Mouse (Mus musculus): ENCODE measurements around the gene Arhgef10l.

Arhgef10l gene

DNA sequence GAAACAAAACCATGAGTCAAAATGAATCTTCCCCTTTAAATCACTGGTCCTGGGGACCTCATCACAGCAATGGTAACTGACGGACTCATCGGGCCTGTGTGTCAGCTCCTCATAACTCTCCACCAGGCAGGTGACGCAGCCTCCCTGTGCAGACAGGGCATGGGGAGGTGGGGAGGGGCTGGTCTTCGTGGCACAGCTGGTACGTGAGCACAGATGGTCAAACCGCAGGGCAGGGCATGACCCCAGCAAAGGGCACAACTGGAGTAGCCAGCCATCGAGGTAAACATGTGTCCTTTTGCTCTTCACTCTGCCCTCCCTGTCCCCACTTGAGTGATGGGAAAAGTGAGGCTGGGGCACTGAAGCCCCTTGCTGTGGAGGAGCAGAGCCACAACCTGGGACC lies 59.0 kb downstream of the Arhgef10l start:
- CTCF ChIA-PET: no interaction called here

DNA sequence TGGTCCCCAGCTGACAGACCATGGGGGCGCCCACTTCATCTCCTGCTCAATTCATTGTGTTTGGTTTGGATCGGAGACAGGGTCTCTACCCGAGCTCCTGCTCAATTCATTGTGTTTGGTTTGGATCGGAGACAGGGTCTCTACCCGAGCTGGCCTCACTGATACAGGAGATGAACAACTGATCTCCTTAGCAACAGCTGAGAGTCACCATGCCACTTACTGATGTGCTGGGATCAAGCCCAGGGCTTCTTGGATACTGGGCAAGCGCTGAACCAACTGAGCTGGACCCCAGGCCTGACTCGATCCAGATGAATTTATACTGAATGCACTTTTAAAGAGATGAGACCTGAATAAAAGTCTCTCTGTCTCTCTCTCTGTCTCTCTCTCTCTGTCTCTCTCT lies 59.6 kb downstream of the Arhgef10l start:
- CTCF ChIA-PET: no interaction called here

GRCm38 (mm10) chr4:140605790-140606189 lies 60.0 kb downstream of the Arhgef10l start:
- CTCF ChIA-PET: no interaction called here

GRCm38 (mm10) chr4:140605247-140605646 lies 60.6 kb downstream of the Arhgef10l start:
- CTCF ChIA-PET: no interaction called here

GRCm38 (mm10) chr4:140604541-140604940 lies 61.3 kb downstream of the Arhgef10l start:
- CTCF ChIA-PET: no interaction called here

DNA sequence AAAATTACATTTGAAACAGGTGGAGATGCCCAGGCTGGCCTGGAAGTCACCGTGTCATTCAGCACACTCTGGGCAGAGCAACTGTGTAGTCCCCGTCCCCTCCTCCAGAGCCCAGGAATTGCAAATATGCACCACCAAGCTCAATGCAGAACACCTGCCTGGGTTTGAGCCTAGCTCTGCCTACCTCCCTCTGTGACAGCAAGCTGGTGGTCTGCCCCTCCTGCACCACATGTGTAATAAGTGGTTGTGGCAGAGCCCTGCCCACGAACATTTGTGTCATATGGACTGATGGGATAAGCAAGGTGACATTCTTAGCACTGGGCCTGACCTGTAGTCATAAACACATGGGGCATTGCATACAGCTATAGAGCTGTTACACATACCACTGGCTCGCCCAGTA lies 63.8 kb downstream of the Arhgef10l start:
- CTCF ChIA-PET: no interaction called here

- CTCF ChIA-PET: no interaction called here
Observed at GRCm38 (mm10) chr4:140601153-140601552, 64.7 kb downstream of the Arhgef10l start.

- CTCF ChIA-PET: no interaction called here
Observed at GRCm38 (mm10) chr4:140598846-140599245, 67.0 kb downstream of the Arhgef10l start.

DNA sequence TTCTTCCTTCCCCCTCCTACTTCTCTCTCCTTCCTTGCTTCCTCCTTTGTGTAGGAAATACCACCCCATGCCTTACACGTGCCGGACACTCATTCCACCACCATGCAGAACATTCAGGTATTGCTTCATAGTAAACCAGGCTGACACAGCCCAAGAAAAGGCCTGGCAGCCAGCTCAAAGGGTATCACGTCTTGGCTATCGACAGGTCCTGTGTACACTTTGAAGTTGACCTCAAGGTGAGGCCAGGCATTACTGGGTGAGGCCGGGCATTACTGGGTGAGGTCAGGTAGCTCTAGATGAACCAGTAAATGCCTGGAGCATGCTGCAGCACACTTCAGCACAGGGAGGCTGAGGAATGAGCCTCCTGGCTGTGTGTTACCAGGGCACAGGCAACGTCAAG lies 67.9 kb downstream of the Arhgef10l start:
- CTCF ChIA-PET: no interaction called here

- CTCF ChIA-PET: no interaction called here
Observed at GRCm38 (mm10) chr4:140597378-140597777, 68.4 kb downstream of the Arhgef10l start.

DNA sequence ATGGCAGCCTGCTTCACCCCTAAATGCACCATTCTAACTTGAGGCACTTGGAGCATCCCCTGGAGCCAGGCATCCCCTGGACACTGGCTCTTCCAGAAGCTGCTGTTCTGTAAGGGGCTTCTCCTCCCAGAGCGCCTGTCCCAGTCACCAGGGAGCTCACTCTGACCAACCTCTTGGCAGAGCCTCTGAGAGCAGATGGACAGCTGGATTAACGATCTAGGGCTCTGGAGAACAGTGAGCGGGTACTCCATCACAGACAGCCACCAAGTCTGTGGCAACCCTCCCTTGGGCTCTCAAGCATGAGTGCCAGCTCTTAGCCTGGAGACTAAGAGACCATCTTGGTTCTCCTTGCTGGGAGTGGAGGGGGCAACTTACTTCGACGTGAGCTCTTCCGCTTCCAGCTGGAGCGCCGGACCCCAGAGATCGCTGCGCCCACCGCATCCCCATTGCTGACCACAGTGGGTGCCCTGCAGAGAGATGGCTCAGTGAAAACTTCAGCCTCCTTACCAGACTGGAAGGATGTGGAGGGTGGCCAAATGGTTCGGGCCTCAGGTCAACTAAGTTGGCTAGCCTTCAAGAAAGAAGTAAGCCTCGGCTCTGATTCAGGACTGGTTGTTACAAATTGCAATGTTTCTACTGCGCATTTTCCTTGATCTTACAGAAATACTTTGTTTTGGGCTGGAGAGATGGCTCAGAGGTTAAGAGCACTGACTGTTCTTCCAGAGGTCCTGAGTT lies 71.9 kb downstream of the Arhgef10l start:
- CTCF ChIA-PET: no interaction called here

- CTCF ChIA-PET: no interaction called here
Observed at GRCm38 (mm10) chr4:140592990-140593770, 72.6 kb downstream of the Arhgef10l start.

DNA sequence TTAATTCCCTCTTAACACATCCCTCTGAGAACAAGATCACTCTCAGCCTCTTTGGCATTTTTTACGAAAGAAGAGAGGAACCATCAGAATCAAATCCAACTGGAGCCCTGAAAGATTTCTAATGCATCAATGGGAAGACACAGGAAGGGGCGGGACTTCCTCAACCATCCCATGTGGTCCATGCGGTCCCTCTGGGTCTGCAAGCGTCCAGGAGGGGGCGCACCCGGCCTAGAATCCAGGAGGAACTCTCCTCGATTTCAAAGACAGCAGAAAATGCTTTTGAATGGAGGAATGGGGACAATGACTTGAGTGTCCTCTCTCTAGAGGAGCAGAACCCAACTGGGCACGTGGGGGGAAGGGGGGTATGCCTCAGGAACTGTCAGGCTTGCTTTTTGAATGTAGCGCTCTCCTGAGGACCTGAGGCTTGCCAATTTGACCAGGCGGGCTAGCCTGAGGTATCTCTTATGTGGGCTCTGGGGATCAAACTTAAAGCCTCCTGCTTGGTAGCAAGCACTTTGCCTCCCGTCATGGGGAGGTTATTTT lies 73.5 kb downstream of the Arhgef10l start:
- CTCF ChIA-PET: no interaction called here

DNA sequence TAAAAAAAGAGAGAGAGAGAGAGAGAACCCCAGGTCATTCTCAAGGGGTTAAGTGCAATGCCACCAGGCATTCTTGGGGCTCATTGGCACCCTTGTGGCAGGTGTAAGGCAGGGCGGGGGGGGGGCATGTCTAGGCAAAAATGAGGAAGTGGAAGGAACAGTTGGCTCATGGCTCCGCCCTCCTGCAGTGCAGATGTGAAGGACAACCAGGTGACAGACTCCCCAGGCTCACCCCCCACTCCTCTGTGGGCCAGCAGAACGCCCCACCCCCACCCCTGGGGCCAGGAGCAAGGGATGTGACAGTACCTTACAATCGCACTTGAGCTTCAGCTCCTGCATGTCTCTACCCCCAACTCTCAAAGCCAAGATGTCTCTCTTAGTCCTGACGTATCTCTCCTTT lies 79.3 kb downstream of the Arhgef10l start:
- CTCF ChIA-PET: no interaction called here

- CTCF ChIA-PET: no interaction called here
Observed at GRCm38 (mm10) chr4:140584240-140584639, 81.6 kb downstream of the Arhgef10l start.

- CTCF ChIA-PET: interaction anchor here (0.6 kb wide), 1 partner anchor 36 kb away, joined by 6 read pairs; no protein-coding TSS in a partner anchor
Observed at GRCm38 (mm10) chr4:140582390-140583088, 83.3 kb downstream of the Arhgef10l start.

DNA sequence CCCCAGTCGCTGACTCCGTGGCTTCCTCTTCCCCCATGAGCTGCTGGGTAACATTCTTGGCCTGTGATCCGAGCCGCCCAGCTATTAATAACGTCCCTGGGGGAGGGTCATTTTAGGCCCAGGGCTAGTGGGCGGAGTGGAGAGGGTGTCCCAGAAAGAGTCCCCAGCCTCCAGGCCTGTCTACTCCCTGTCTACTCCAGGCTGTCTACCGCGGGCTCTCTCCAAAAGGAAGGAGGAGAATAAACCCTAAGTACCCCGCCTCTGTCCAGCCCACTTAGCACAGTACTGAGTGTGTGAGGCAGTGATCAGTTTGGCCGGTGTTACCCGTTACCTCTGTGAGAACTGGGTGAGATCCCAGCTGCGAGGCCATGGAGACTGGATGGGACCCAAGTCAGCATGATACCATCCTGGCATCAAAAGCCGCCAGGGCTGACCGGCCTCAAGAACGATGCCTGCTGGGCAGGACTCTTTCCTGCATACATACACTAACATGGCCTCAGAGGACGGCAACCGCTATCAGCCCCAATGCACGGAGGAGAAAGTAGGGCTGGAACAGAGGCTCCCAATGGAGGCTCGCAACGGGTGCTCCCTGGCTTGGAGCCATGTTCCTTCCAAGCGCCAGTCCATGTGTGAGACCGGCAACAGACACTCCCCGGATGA lies 84.0 kb downstream of the Arhgef10l start:
- CTCF ChIA-PET: interaction anchor here (0.6 kb wide), 2 partner anchors 35 to 710 kb away, joined by 3 to 6 read pairs; no protein-coding TSS in a partner anchor

GRCm38 (mm10) chr4:140581341-140581729 lies 84.5 kb downstream of the Arhgef10l start:
- CTCF ChIA-PET: interaction anchor here (0.6 kb wide), 1 partner anchor 709 kb away, joined by 3 read pairs; no protein-coding TSS in a partner anchor

DNA sequence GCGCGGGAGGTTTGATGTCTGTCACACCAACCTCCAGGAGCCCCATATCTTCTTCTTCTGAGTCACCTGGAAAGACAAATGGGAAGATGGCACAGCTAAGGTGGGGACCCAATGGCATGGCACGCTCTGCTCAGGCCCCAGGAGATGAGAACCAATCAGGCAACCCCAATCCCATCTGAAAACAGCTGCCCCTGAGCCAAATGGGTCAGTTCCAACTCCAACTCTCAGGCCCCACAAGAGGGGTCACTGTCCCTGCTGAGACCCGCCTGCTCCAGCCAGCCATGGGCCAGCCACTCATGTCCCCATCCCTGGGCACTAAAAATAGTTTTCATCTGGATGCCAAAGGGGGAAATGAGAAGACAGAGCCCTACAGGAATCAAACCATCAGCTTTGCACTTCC lies 84.9 kb downstream of the Arhgef10l start:
- CTCF ChIA-PET: no interaction called here

- CTCF ChIA-PET: no interaction called here
Observed at GRCm38 (mm10) chr4:140579576-140579975, 86.2 kb downstream of the Arhgef10l start.

- CTCF ChIA-PET: no interaction called here
Observed at GRCm38 (mm10) chr4:140579149-140579548, 86.7 kb downstream of the Arhgef10l start.

- CTCF ChIA-PET: no interaction called here
Observed at GRCm38 (mm10) chr4:140576628-140577027, 89.2 kb downstream of the Arhgef10l start.
